In genomic region chr9:41439979-41440378, GRCm38 (mm10) we compare ENCODE assay signal across 9 mouse cellular contexts.
DNase-seq lines count a peak whose midpoint lies in the region; ATAC-seq lines count a peak whose summit lies in the region.
"Had no signal": no experiment of that assay in that cellular context is flagged by ENCODE, and none has a peak within 500 bp of the region (broad histone marks: within the 10 kb centered on the region; RNA-seq: fewer than 3 reads in every experiment).

No protein-coding gene starts in this region.

- peak; percentile 30 for DNase-seq in adrenal gland, adult 2 months
- no peak for DNase-seq in adrenal gland, postnatal 4 days (ENCODE audit: low spot score in 2 of 2)
- DNase-seq in left cerebral cortex, postnatal 36 days (ENCODE audit: low spot score in 2 of 2) = peak; percentile 17 to 30
- DNase-seq in left cerebral cortex, postnatal 14 days (ENCODE audit: low spot score in 2 of 2) = no peak
- DNase-seq in cerebellum, adult 9-11 months = peak; percentile 80
- peak; percentile 70 to 78 for DNase-seq in heart, postnatal 10 days
- no peak for DNase-seq in kidney, postnatal 10 days
- DNase-seq: kidney, adult 18-20 months had no signal

- no peak for ATAC-seq in inflammation-experienced regulatory T-cells, adult 6 months

- intact Hi-C loops in left cerebral cortex, postnatal 36 days (cut with DNase I) = no loop called here
- intact Hi-C loops in left cerebral cortex, postnatal 14 days (cut with DNase I) = no loop called here
- intact Hi-C loops in heart, postnatal 10 days (cut with DNase I) = no loop called here

Comparison
In these comparisons a context has a peak if more than half of its experiments do, and no peak if none do; other contexts are left out.
1. DNase-seq: peak in adrenal gland, adult 2 months (single experiment), left cerebral cortex, postnatal 36 days (2 of 2), cerebellum, adult 9-11 months (single experiment) and heart, postnatal 10 days (2 of 2); none in adrenal gland, postnatal 4 days (0 of 2), left cerebral cortex, postnatal 14 days (0 of 2) and kidney, postnatal 10 days (single experiment).